Mouse (Mus musculus): ENCODE data around the gene Rnaseh2a.

DNA sequence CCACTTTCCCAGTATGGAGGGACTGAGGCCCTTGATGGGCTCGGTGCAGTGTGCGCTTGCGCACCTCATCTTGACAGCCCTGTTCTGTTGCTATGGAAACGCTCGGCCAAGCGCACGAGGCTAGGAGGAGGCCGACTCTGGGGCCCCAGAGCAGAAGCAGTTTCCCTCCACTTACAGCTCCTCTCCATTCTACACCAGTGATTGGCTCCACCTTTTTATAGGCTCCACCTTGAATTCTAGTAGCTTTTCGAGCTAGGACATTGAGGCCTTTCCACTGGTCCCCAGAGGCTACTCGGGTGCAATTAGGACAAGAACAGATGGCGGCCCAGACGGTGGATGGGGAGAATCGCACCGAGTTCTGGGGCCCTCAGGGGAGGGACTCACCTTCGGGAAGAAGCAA, 34.7 kb downstream of the Rnaseh2a start:
- no peak for TF ChIP-seq CTCF (IDR thresholded peaks at IDR 0.05; ENCODE audit: borderline replicate concordance, insufficient read depth, low read length)
- TF ChIP-seq POLR2A (IDR thresholded peaks at IDR 0.05; ENCODE audit: low read depth, low read length), result no peak

Measured in embryonic fibroblast, embryonic 13.5 days (primary cell).